Mouse (Mus musculus) megakaryocyte, embryonic 14.5 days (primary cell): ENCODE measurements at regions not wholly inside any gene's neighbourhood (a gene's known extent, or its start where the extent isn't known, plus 50 kb on each side); places are given as distances from the start of the nearest gene placed in this dataset.

Source experiments
- H3K27me3 ChIP-seq: replicated peaks from 2 replicates; pipeline ENCODE3; 2012; ENCODE audit warnings: inconsistent platforms
- H3K36me3 ChIP-seq: replicated peaks from 2 replicates; pipeline ENCODE3; 2012; ENCODE audit warnings: low read length, inconsistent platforms, mixed read lengths
- H3K4me1 ChIP-seq: 2 replicates; pipeline ENCODE4 v1.6.1; 2012; ENCODE audit warnings: inconsistent platforms
- H3K4me3 ChIP-seq: replicated peaks from 2 replicates; pipeline ENCODE3; 2012; ENCODE audit warnings: moderate library complexity, mild to moderate bottlenecking, inconsistent platforms
- H3K9me3 ChIP-seq: 2 replicates; pipeline ENCODE4 v1.6.1; 2012; ENCODE audit warnings: inconsistent platforms
- FLI1 ChIP-seq: IDR thresholded peaks from 2 replicates; pipeline ENCODE4 v1.6.1; 2012; ENCODE audit warnings: low read length, inconsistent platforms, mixed read lengths
- GATA1 ChIP-seq: IDR thresholded peaks from 3 replicates; pipeline ENCODE4 v1.6.1; 2012; ENCODE audit warnings: mixed read lengths, low read length, inconsistent platforms, borderline replicate concordance

DNA sequence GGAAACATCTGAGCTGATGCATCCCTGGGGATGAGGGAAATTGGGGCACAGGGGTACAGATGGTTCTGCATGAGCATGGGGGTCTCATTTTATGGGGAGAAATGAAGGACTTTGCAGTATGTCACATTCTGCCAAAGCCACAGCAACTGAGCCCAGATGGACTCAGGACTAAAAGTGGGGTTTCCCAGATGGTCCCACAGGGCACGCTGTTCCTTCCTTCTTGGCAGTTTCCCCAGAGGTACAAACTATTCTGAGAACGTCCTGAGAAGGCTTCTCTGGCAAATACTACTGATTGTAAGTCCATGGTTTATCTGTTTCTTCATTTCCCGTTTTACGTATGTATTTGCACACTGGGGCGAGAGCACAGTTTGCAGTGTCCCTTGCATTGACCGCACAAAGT is 121.6 kb upstream of the Cox10 start:
- Histone ChIP-seq H3K36me3 (no peaks in the 10 kb centered on the region), H3K9me3 (no peaks in the 10 kb centered on the region), H3K4me1 (0 out of 2 replicates have a peak, but pooled peaks cover 4% of the 10 kb centered on the region), H3K27me3 (peaks cover 3% of the 10 kb centered on the region), H3K4me3 (no peak overlapping the region)
- no peak for TF ChIP-seq GATA1
- TF ChIP-seq FLI1, result no peak

DNA sequence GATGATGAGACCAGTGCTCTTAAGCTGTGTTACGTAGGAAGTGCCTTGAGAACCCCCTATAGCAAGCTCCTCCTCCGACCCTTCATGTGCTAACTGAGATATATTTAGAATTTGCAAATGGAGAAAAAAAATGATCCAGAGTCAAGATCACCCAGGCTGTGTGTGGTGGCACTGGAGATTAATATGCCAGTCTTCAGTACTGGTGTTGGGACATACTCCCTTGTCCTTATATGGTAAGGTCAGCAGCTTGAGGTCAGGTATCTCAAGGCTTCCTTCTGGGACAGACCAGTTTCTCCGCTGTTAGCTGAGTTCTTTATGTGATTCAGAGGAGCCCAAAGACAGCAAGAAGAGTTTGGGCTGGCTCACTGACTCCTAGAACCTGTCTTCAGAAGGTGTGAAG is 116.0 kb upstream of the Cox10 start:
- Histone ChIP-seq H3K4me1 (no peaks in the 10 kb centered on the region), H3K4me3 (no peak overlapping the region), H3K36me3 (no peaks in the 10 kb centered on the region), H3K9me3 (no peaks in the 10 kb centered on the region), H3K27me3 (no peaks in the 10 kb centered on the region)
- TF ChIP-seq GATA1 (no peak), FLI1 (no peak)

DNA sequence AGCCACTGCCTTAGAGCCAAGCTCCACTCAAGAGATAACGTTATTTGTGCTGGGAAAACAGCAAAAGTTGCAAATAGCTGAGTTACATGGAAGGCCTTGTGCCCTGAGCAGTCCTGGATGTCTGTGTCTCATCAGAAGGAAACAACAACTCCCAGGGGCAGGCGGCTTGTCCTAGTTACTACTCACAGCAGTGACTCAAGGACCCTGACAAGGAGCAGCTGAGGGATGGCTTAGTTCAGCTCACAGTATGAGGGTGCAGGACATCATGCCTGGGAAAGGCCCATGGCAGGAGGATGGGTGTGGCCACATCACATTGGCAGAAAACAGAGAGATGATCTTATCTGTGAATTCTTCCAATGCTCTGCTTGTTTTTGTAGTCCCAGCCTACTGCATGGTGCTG is 109.4 kb upstream of the Cox10 start:
- Histone ChIP-seq H3K27me3 (no peaks in the 10 kb centered on the region), H3K9me3 (no peaks in the 10 kb centered on the region), H3K4me3 (no peak overlapping the region), H3K36me3 (no peaks in the 10 kb centered on the region), H3K4me1 (no peaks in the 10 kb centered on the region)
- TF ChIP-seq FLI1 (no peak), GATA1 (no peak)

DNA sequence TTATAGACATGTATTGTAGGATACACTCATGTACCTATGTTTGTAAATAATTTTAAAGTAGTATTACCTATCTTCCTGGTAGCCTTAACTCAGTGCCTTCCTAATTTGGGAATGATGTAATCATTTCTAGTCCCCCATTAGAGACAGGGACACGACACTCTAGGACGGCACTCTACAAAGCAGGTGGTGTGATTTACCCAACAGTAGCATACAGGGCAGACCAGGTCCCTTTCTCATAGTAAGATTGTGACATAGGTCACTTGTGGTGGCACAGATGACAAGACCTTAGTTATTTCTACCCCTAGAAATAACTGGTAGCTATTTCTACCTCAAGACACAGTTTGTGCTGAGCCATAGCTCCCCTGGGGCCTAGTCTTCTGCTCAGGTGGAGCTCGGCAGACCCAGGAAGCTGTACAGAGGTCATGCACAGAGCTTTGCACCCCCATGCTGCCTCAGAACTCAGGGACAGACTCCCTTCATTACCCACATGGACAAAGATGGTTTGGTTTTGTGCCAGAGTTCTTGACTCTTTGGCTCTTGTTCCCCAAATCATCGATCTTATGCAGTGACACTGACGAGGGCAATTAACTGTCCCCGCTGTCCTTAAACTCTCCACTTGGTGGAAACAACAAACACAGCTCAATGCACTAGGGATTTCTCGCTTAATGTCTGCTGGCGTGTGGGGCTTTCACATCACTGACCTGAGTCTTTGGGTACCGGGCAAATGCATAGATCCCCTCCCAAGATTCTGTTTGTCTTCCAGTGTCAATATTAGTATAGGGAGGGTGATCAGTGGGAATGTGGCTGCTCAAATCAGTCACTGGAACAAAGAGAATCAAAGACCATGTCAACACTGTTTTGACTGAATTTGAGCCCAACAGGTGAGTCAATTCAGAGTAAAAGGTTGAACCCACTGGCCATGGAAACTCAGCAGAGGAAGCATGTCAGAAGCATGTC is 108.5 kb upstream of the Cox10 start:
- Histone ChIP-seq H3K9me3 (no peaks in the 10 kb centered on the region), H3K4me3 (no peak overlapping the region), H3K4me1 (no peaks in the 10 kb centered on the region), H3K27me3 (no peaks in the 10 kb centered on the region), H3K36me3 (no peaks in the 10 kb centered on the region)
- TF ChIP-seq GATA1 (no peak), FLI1 (no peak)

DNA sequence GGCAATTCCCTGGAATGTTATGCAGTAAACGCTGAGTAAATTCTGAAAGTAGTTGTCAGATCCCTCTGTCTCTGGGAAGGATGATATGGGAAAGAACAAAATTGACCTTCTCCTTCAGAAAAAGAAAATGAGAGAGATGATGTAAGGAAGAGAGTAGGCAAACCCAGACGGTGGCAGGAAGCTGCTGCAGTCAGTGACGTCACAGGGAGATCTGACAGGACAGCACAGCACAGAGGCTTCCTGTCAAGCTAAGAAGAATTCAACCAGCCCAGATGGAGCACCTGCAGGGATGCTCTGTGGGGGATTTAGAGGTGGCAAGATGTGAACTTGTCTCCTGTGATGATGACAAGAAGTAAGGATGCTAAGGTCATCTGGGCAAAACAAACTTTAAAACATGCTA is 107.7 kb upstream of the Cox10 start:
- Histone ChIP-seq H3K4me1 (no peaks in the 10 kb centered on the region), H3K9me3 (no peaks in the 10 kb centered on the region), H3K4me3 (no peak overlapping the region), H3K36me3 (no peaks in the 10 kb centered on the region), H3K27me3 (no peaks in the 10 kb centered on the region)
- no peak for TF ChIP-seq FLI1
- no peak for TF ChIP-seq GATA1

DNA sequence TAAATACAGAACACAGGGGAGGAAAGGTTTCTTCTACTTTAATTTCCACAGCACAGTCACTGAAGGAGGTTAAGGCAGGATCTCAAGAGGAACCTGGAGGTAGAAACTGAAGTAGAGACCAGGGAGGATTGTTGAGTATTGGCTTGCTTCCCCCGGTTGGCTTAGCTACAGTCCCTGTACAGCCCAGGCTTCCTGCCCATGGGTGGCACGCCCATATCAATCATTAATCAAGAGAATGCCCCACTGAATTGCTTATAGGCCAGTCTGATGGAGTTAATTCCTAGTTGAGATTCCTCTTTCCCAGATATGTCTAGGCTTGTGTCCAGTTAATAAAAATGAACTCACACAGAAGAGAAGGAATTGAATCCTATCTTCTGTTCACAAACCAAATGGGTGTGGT is 107.3 kb upstream of the Cox10 start:
- TF ChIP-seq GATA1 (no peak), FLI1 (no peak)
- H3K36me3 ChIP-seq, result no peaks in the 10 kb centered on the region
- no peaks in the 10 kb centered on the region for H3K4me1 ChIP-seq
- no peaks in the 10 kb centered on the region for H3K9me3 ChIP-seq
- no peak overlapping the region for H3K4me3 ChIP-seq
- H3K27me3 ChIP-seq, result no peaks in the 10 kb centered on the region

DNA sequence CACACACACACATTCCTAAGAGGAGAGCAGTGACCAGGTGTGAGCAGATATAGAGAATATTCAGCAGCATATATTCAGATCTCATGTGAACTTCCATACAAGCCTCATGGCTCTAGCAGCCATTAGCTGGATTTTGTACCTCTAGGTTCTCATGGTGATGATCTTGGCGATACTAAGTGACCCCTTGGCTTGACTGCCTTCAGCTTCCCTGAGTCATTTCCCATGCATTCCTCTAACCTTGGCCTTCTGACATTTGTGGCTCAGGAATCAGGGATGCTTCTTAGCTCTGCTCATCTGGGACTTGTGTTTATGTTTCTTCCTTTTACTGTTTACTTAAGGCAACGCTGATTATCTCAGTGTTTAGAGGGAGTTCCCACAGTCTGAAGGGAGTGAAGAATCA is 100.8 kb upstream of the Cox10 start:
- H3K36me3 ChIP-seq, result no peaks in the 10 kb centered on the region
- H3K4me1 ChIP-seq, result no peaks in the 10 kb centered on the region
- no peak for TF ChIP-seq FLI1
- TF ChIP-seq GATA1, result no peak
- no peaks in the 10 kb centered on the region for H3K27me3 ChIP-seq
- H3K4me3 ChIP-seq, result no peak overlapping the region
- no peaks in the 10 kb centered on the region for H3K9me3 ChIP-seq

DNA sequence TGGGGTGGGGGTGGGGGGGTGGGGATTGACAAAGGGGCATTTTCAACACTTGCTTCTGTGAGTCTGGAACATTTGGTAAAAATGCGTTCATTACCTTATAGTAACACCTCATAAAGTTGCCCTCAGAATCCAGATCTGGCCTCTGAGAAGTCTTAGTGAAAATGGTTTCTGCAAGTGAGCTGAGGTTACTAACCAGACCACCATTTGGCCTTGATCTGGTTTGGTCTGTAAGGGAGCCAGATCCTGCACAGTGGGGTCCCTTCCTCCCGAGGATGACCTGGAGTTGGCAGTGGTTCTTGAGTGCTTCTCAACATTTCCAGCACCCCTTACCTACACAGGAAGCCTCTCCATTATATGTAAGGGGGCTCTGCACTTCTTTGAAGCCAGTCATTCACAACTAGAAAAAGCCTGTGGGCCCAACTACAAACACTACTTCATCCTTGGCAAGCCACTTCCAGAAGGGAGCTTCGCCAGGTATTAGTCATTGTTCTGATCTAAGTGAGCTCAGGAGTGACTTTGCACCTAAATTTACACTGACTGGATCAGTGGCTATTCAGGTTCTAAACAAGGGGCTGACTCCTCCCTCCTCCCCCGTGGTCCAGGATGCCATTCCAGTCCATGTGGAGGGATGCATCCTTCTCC is 94.3 kb upstream of the Cox10 start:
- no peak for TF ChIP-seq FLI1
- no peak for TF ChIP-seq GATA1

DNA sequence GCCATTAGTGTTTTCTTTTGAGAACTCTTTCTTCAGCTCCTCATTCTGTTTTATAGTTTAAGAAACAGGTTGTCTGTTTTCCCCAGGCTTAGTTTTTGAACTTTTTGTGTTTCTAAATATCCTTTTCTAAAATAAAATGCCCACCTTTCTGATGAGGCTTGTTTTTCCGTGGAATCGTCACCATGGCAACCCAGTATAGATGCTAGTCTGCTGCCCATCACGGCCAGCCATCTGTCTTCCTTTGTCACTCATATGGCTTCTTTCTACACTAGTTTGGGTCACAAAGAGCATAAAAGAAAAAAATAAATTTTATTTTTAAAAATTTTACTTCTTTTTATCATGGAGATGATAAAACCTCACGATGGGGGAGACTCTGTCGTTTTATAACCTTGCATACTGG is 93.7 kb upstream of the Cox10 start:
- no peaks in the 10 kb centered on the region for H3K36me3 ChIP-seq
- no peaks in the 10 kb centered on the region for H3K4me1 ChIP-seq
- H3K4me3 ChIP-seq, result no peak overlapping the region
- 0 out of 2 replicates have a peak, but pooled peaks cover 3% of the 10 kb centered on the region for H3K9me3 ChIP-seq
- peaks cover 2% of the 10 kb centered on the region for H3K27me3 ChIP-seq
- no peak for TF ChIP-seq FLI1
- TF ChIP-seq GATA1, result no peak

More for the DNA sequence above, 94.3 kb upstream of the Cox10 start:
- H3K9me3 ChIP-seq, result 0 out of 2 replicates have a peak, but pooled peaks cover 3% of the 10 kb centered on the region
- H3K4me3 ChIP-seq, result no peak overlapping the region
- no peaks in the 10 kb centered on the region for H3K4me1 ChIP-seq
- H3K36me3 ChIP-seq, result no peaks in the 10 kb centered on the region
- H3K27me3 ChIP-seq, result peaks cover 2% of the 10 kb centered on the region

DNA sequence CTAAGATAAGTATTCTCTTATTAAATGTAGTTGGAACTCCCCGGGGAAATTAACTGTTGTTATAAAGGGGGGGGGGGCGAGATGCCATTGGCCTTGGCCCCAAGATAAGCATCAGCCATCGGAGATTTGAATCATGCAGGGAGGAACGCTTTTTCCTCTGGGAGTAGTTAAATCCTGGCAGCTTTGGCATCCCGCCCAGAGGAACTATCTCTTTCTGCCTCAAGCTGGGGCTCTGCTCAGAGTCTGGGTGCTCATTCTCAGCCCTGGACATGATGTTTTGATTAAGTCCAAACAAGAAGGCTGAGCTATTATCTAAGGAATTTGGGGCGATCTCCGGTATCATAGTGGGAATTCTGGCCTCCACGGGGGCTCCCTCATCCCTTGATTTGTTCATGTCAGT is 89.4 kb upstream of the Cox10 start:
- H3K4me3 ChIP-seq, result no peak overlapping the region
- no peaks in the 10 kb centered on the region for H3K36me3 ChIP-seq
- no peaks in the 10 kb centered on the region for H3K9me3 ChIP-seq
- TF ChIP-seq FLI1 (no peak), GATA1 (no peak)
- no peaks in the 10 kb centered on the region for H3K4me1 ChIP-seq
- peaks cover 3% of the 10 kb centered on the region for H3K27me3 ChIP-seq
